Mouse (Mus musculus) testis, adult 2 months (tissue): Measurements from ENCODE around the gene Ankrd49. TPM values are rescaled to one million over a fixed set of nuclear protein-coding genes. Genes with fewer than 3 reads are reported as not detected.
A peak's percentile ranks its signal among the peaks of the same experiment; 100 is the strongest.

ENCODE experiments used
- H3K27ac ChIP-seq: fragments of 200-500 bp; 2 replicates; pipeline ENCODE4 v1.5.1; 2012; ENCODE audit warnings: low read depth, low read length; ENCODE audit not compliant: control insufficient read depth, insufficient read depth
- H3K27me3 ChIP-seq: fragments of 200-500 bp; 2 replicates; pipeline ENCODE4 v1.6.1; 2012; ENCODE audit warnings: mild to moderate bottlenecking, low read length, moderate library complexity; ENCODE audit not compliant: control insufficient read depth, insufficient read depth
- H3K36me3 ChIP-seq: fragments of 200-500 bp; 2 replicates; pipeline ENCODE4 v1.6.1; 2012; ENCODE audit warnings: mild to moderate bottlenecking, low read length; ENCODE audit not compliant: control insufficient read depth, insufficient read depth
- H3K4me1 ChIP-seq: fragments of 200-500 bp; 2 replicates; pipeline ENCODE4 v1.6.1; 2012; ENCODE audit warnings: low read length; ENCODE audit not compliant: control insufficient read depth, insufficient read depth
- H3K4me3 ChIP-seq: fragments of 200-500 bp; 2 replicates; pipeline ENCODE4 v1.5.1; 2012; ENCODE audit warnings: low read depth, mild to moderate bottlenecking, low read length, moderate library complexity, mixed read lengths; ENCODE audit not compliant: control insufficient read depth
- CTCF ChIP-seq: fragments of 200-500 bp; IDR thresholded peaks from 2 replicates; pipeline ENCODE4 v1.5.1; 2012; ENCODE audit warnings: low read depth, mild to moderate bottlenecking, inconsistent platforms, low read length, moderate library complexity; ENCODE audit not compliant: control insufficient read depth, insufficient read depth, insufficient replicate concordance
- POLR2A ChIP-seq: fragments of 200-500 bp; IDR thresholded peaks from 2 replicates; pipeline ENCODE4 v1.6.1; 2012; ENCODE audit warnings: low read depth, mild to moderate bottlenecking, inconsistent platforms, low read length, moderate library complexity; ENCODE audit not compliant: control insufficient read depth
- polyA plus RNA-seq: library from polyadenylated mRNA; depleted of rRNA; stranded (reverse); fragments of >200 nt; gene quantifications from 2 replicates; pipeline ENCODE4 v1.2.3, GENCODE M21; 2012

Ankrd49 gene
- polyA plus RNA-seq, 1 experiment: 52.7 TPM

- H3K36me3 ChIP-seq: no peaks in the 10 kb centered on the region
- H3K4me3 ChIP-seq: no peak overlapping the region
- H3K4me1 ChIP-seq: no peaks in the 10 kb centered on the region
- no peak overlapping the region for H3K27ac ChIP-seq
- TF ChIP-seq CTCF (no peak), POLR2A (no peak)
- H3K27me3 ChIP-seq: no peaks in the 10 kb centered on the region
Observed at GRCm38 (mm10) chr9:14764765-14765164, 19.9 kb downstream of the Ankrd49 start.

GRCm38 (mm10) chr9:14759261-14759660 lies 25.4 kb downstream of the Ankrd49 start:
- TF ChIP-seq POLR2A: no peak
- TF ChIP-seq CTCF: no peak
- Histone ChIP-seq H3K4me3 (no peak overlapping the region), H3K27me3 (no peaks in the 10 kb centered on the region), H3K27ac (no peak overlapping the region), H3K4me1 (no peaks in the 10 kb centered on the region), H3K36me3 (no peaks in the 10 kb centered on the region)

GRCm38 (mm10) chr9:14758590-14758989 lies 26.1 kb downstream of the Ankrd49 start:
- Histone ChIP-seq H3K4me3 (no peak overlapping the region), H3K4me1 (no peaks in the 10 kb centered on the region), H3K27me3 (no peaks in the 10 kb centered on the region), H3K36me3 (no peaks in the 10 kb centered on the region), H3K27ac (no peak overlapping the region)
- no peak for TF ChIP-seq POLR2A
- no peak for TF ChIP-seq CTCF

- H3K36me3 ChIP-seq: no peaks in the 10 kb centered on the region
- TF ChIP-seq POLR2A (no peak), CTCF (no peak)
- peaks cover 16% of the 10 kb centered on the region for H3K4me1 ChIP-seq
- no peak overlapping the region for H3K4me3 ChIP-seq
- H3K27ac ChIP-seq: no peak overlapping the region
- no peaks in the 10 kb centered on the region for H3K27me3 ChIP-seq
Observed at GRCm38 (mm10) chr9:14754469-14754868, 30.2 kb downstream of the Ankrd49 start.

- H3K4me1 ChIP-seq: peaks cover 16% of the 10 kb centered on the region
- H3K27ac ChIP-seq: no peak overlapping the region
- TF ChIP-seq CTCF (no peak), POLR2A (no peak)
Observed at GRCm38 (mm10) chr9:14753947-14754346, 30.7 kb downstream of the Ankrd49 start.

GRCm38 (mm10) chr9:14752001-14752522 lies 32.6 kb downstream of the Ankrd49 start, which contains the start of gene Fut4:
Gene Fut4 (minus strand): TSS chr9:14752393.
- no peak within 1 kb of the TSS for H3K27ac ChIP-seq
- H3K4me1 ChIP-seq: peaks cover 16% of the 10 kb centered on the region
- peak within 1 kb of the TSS; percentile 43 for H3K4me3 ChIP-seq
- no peak for TF ChIP-seq CTCF
- no peak for TF ChIP-seq POLR2A
- H3K27me3 ChIP-seq: no peaks in the 10 kb centered on the region
- H3K36me3 ChIP-seq: no peaks in the 10 kb centered on the region

More at GRCm38 (mm10) chr9:14753947-14754346, 30.7 kb downstream of the Ankrd49 start:
- H3K27me3 ChIP-seq: no peaks in the 10 kb centered on the region
- no peaks in the 10 kb centered on the region for H3K36me3 ChIP-seq
- H3K4me3 ChIP-seq: no peak overlapping the region

GRCm38 (mm10) chr9:14751503-14752000 lies 33.1 kb downstream of the Ankrd49 start:
- TF ChIP-seq POLR2A (no peak), CTCF (no peak)
- Histone ChIP-seq H3K27ac (no peak overlapping the region), H3K36me3 (no peaks in the 10 kb centered on the region), H3K27me3 (no peaks in the 10 kb centered on the region), H3K4me3 (peak overlapping the region; percentile 43), H3K4me1 (peaks cover 16% of the 10 kb centered on the region)

- Histone ChIP-seq H3K4me3 (peak overlapping the region; percentile 43), H3K27ac (no peak overlapping the region)
- no peak for TF ChIP-seq POLR2A
- TF ChIP-seq CTCF: no peak
Observed at GRCm38 (mm10) chr9:14750901-14751502, 33.7 kb downstream of the Ankrd49 start.

More at GRCm38 (mm10) chr9:14750901-14751502, 33.7 kb downstream of the Ankrd49 start:
- Histone ChIP-seq H3K27me3 (no peaks in the 10 kb centered on the region), H3K36me3 (no peaks in the 10 kb centered on the region), H3K4me1 (peaks cover 16% of the 10 kb centered on the region)
